Mouse (Mus musculus) embryonic facial prominence, embryonic 13.5 days (tissue): Measurements from ENCODE around the gene Bpifc. TPM values are rescaled to one million over a fixed set of nuclear protein-coding genes. Genes with fewer than 3 reads are reported as not detected.

Experiments used
- ATAC-seq: fragments of 200-750 bp; cut with Nextera tagmentation; 2 replicates; pipeline ENCODE4 v1.8.0; 2017; ENCODE audit warnings: low read depth; ENCODE audit not compliant: insufficient number of reproducible peaks, insufficient read depth, low FRiP score, low TSS enrichment
- H3K27ac ChIP-seq: fragments of 300-500 bp; sonication (generic); 2 replicates; pipeline ENCODE4 v1.5.1; 2015; ENCODE audit warnings: moderate library complexity, mild to moderate bottlenecking, inconsistent platforms
- H3K27me3 ChIP-seq: fragments of 300-500 bp; sonication (generic); 2 replicates; pipeline ENCODE4 v1.6.1; 2015; ENCODE audit warnings: mild to moderate bottlenecking, inconsistent platforms
- H3K36me3 ChIP-seq: fragments of 300-500 bp; sonication (generic); 2 replicates; pipeline ENCODE4 v1.6.1; 2015; ENCODE audit warnings: mild to moderate bottlenecking, inconsistent platforms
- H3K4me1 ChIP-seq: fragments of 300-500 bp; sonication (generic); 2 replicates; pipeline ENCODE4 v1.6.1; 2015; ENCODE audit warnings: inconsistent platforms
- H3K4me2 ChIP-seq: fragments of 300-500 bp; sonication (generic); 2 replicates; pipeline ENCODE4 v1.6.1; 2015; ENCODE audit warnings: moderate library complexity, mild to moderate bottlenecking, inconsistent platforms
- H3K4me3 ChIP-seq: fragments of 300-500 bp; sonication (generic); 2 replicates; pipeline ENCODE4 v1.5.1; 2015; ENCODE audit warnings: mild to moderate bottlenecking, inconsistent platforms
- H3K9ac ChIP-seq: fragments of 300-500 bp; sonication (generic); 2 replicates; pipeline ENCODE4 v1.6.1; 2015; ENCODE audit warnings: mild to moderate bottlenecking, inconsistent platforms
- H3K9me3 ChIP-seq: fragments of 300-500 bp; sonication (generic); 2 replicates; pipeline ENCODE4 v1.6.1; 2016; ENCODE audit warnings: inconsistent platforms
- WGBS: fragments of 180-500 bp; shearing (Covaris S2); methylation state at CpG from one replicate; pipeline ENCODE4 v1.1.7; 2015; ENCODE audit warnings: mixed read lengths; 5-methylcytosine and 5-hydroxymethylcytosine counted together
- polyA plus RNA-seq: library from polyadenylated mRNA; unstranded; fragments of >200 nt; fragmentation: Nextera tagmentation; extraction: Ambion mirVana; gene quantifications from 2 replicates; pipeline ENCODE4 v1.2.1, GENCODE M21; 2015

The Bpifc gene
- polyA plus RNA-seq, 1 experiment from 2014 or later: 0.52 TPM

DNA sequence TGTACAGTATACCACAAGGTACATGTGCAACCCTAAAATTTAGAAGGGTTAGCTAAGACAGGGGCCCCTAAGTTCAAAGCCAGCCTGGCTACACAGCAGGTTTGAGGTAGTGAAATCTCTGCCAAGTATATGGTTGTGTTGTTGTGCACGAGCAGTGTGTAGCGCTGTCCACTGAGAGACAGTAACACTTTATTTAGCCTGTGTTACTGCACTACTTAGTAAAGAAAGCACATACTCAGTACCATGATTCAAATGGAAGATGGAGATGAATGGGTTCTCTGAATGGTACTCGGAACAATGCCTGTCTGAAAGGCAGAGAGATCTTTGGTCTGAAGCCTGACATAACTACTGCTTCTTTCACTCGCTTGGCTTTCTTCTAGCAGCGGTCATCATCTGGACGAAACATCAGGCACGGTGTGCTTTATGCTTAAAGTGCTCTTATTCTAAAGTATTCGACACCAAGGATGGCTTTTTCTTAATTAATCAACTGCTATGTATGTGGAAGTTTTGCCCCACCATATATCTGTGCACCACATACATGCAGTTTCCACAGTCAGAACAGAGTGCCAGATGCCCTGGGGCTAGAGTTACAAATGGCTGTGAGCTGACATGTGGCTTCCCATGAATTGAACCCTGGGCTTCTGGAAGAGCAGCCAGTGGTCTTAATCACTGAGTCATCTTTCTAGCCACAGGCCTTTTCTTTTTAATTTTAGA, 63.1 kb downstream of the Bpifc start:
- Histone ChIP-seq H3K4me3 (no peak overlapping the region), H3K4me2 (no peak overlapping the region), H3K27ac (no peak overlapping the region), H3K9me3 (no peaks in the 10 kb centered on the region), H3K9ac (no peak overlapping the region), H3K27me3 (no peaks in the 10 kb centered on the region), H3K4me1 (no peaks in the 10 kb centered on the region), H3K36me3 (peaks cover 93% of the 10 kb centered on the region)
- WGBS: 91% methylated on average over 8 of the region's 8 CpGs
- no peak for ATAC-seq

DNA sequence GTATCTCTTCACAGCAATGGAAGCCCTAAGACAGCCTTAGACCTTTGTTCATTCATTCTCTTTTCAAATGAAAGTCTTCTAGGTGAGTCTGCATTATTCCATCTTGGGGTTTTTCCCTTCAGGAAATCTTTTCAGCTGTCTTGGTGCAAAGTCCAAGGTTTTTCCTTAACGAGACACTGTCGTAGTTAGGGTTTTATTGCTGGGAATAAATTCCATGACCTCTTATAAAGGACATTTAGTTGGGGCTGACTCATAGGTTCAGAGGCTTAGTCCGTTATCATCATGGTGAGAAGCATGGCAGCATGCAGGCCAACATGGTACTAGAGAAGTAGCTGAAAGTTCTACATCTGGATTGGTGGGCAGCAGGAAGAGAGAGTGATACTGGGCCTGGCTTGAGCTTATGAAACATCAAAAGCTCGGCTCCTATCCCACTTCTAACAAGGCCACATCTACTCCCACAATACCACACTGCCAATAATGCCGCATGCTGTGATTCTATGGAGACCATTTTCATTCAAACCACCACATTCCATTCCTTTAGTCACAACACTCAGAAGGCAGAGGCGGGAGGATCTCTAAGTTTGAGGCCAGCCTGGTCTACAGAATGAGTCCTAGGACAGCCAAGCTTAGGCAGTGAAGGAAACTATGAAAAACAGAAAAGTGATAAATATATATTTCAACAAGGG, 75.3 kb downstream of the Bpifc start:
- Histone ChIP-seq H3K4me3 (no peak overlapping the region), H3K27ac (no peak overlapping the region), H3K9ac (no peak overlapping the region), H3K36me3 (peaks cover 59% of the 10 kb centered on the region), H3K9me3 (peaks cover 6% of the 10 kb centered on the region; the same call in 1 of the 2 replicates), H3K4me2 (no peak overlapping the region), H3K4me1 (no peaks in the 10 kb centered on the region), H3K27me3 (no peaks in the 10 kb centered on the region)
- no peak for ATAC-seq
- 93% methylated on average over 6 of the region's 6 CpGs for WGBS

DNA sequence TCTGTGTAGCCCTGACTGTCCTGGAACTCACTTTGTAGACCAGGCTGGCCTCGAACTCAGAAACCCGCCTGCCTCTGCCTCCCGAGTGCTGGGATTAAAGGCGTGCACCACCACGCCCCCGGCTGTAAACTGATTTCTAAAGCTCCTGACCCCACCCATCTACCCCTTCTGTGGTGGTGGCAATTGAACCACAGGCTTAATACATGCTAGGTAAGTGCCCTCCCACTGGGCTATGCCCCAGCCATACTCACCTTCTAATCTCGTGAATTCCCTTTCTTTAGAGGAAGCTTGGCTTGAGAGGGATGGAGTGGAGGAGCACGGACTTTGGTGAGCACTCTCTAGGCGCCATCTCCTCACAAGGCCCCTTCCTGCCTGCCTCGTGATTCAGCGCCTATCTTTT, 81.7 kb downstream of the Bpifc start:
- Histone ChIP-seq H3K9me3 (no peaks in the 10 kb centered on the region), H3K36me3 (no peaks in the 10 kb centered on the region), H3K4me2 (no peak overlapping the region), H3K4me1 (peaks cover 14% of the 10 kb centered on the region), H3K9ac (no peak overlapping the region), H3K27ac (no peak overlapping the region), H3K4me3 (no peak overlapping the region), H3K27me3 (peaks cover 44% of the 10 kb centered on the region)
- WGBS: 90% methylated on average over 11 of the region's 11 CpGs
- ATAC-seq: no peak

DNA sequence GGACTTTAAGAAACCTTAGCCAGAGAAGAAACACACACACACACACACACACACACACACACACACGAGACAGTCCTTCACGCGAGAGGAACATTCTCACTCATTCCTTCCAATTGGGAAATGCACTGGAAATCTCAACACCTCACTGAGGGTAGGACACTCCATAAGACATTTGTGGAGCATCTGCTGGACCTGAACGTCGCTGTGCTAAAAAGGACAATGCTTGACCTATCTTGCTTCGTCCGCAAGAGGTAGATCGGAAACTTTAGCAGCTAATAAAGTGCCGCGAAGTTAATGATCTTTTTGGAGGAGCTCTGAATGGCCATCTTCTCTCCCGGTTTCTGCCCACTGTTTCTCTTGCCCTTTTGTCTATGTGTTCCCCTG, 82.5 kb downstream of the Bpifc start:
- no peak for ATAC-seq
- WGBS: 55% methylated on average over 11 of the region's 11 CpGs
- Histone ChIP-seq H3K9me3 (no peaks in the 10 kb centered on the region), H3K27ac (no peak overlapping the region), H3K9ac (no peak overlapping the region), H3K27me3 (peaks cover 44% of the 10 kb centered on the region), H3K4me2 (peak overlapping the region; percentile 99), H3K4me3 (peak overlapping the region; percentile 58; the same call in 1 of the 2 replicates), H3K36me3 (no peaks in the 10 kb centered on the region), H3K4me1 (peaks cover 14% of the 10 kb centered on the region)

DNA sequence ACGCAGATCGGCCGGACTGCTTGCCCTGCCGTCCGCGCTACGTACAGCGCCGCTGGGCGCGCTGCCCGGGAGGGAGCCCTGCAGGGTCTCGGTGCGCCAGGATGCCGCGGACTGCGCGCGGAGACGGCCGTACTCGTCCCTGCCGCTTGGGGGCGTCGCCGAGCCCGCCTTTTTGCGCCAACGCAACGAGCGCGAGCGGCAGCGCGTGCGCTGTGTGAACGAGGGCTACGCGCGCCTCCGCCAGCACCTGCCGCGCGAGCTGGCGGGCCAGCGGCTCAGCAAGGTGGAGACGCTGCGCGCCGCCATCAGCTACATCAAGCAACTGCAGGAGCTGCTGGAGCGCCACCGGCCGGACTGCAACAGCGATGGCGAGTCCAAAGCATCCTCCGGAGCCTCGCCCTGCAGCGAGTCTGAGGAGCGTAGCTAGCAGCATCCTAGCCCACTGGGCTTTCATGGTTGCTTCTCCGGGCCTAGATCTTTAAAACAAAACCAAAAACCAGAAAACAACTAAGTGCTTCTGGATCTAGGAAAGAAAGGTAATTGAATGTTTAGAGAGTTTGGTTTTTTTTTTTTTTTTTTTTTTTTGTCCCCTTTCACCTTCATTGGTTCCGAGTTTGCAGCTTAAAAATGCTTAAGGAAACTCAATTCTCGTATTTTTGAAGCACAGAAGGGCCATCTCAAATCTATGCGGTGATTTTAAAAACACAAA, 83.0 kb downstream of the Bpifc start:
- 1% methylated on average over 63 of the region's 63 CpGs for WGBS
- Histone ChIP-seq H3K4me1 (peaks cover 14% of the 10 kb centered on the region), H3K27ac (no peak overlapping the region; the same call in 1 of the 2 replicates), H3K4me2 (peak overlapping the region; percentile 99), H3K9me3 (no peaks in the 10 kb centered on the region), H3K4me3 (peak overlapping the region; percentile 58), H3K36me3 (no peaks in the 10 kb centered on the region), H3K9ac (peak overlapping the region; percentile 61), H3K27me3 (peaks cover 44% of the 10 kb centered on the region)
- ATAC-seq: 0 out of 2 replicates have a peak, but pooled peaks have one; percentile 10

DNA sequence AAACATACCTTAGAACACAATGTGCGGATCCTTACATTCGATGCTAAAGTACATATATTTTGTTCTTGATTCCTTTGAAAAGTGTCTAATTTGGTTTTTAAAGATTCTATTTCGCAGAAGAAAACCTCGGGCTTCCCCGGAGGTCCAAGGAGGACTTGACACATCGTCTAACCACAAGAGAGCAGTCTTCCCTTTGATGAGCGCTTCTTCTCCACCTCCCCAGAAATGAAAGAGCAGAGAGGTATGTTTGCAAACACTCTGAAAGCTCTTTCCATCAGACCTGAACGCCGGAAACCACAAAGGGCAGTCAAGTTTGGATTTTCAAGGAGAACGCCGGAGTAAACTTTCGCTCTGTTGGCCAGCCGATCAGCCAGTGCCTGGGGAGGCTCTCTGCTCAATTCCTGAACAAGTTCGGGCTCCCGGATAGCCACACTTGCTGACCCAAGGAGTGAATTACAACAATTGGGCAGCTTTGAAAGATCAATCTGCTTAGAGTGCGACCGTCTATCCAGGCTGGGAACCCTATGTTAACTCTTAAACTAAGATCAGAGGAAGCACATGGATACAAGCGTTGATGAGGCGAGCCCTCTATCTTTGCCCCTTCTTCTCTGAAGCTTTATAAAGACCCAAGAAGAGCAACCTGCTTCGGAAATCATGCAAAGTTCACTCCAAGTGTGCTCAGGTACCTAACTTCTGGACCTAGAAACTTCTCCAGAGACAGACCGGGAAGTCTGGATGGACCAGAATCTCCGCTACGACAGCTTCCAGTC, 83.8 kb downstream of the Bpifc start, which contains the start of gene Ascl4:
Gene Ascl4 (plus strand): TSS at position 6 of the 770 bp plus-strand sequence.
- Histone ChIP-seq H3K9ac (peak within 1 kb of the TSS; percentile 61), H3K4me2 (peak within 1 kb of the TSS; percentile 99), H3K4me1 (peaks cover 14% of the 10 kb centered on the region), H3K9me3 (no peaks in the 10 kb centered on the region), H3K27ac (no peak within 1 kb of the TSS; the same call in 1 of the 2 replicates), H3K27me3 (peaks cover 44% of the 10 kb centered on the region), H3K36me3 (no peaks in the 10 kb centered on the region), H3K4me3 (peak within 1 kb of the TSS; percentile 58)
- no peak for ATAC-seq
- WGBS: 2% methylated on average over 23 of the region's 23 CpGs

DNA sequence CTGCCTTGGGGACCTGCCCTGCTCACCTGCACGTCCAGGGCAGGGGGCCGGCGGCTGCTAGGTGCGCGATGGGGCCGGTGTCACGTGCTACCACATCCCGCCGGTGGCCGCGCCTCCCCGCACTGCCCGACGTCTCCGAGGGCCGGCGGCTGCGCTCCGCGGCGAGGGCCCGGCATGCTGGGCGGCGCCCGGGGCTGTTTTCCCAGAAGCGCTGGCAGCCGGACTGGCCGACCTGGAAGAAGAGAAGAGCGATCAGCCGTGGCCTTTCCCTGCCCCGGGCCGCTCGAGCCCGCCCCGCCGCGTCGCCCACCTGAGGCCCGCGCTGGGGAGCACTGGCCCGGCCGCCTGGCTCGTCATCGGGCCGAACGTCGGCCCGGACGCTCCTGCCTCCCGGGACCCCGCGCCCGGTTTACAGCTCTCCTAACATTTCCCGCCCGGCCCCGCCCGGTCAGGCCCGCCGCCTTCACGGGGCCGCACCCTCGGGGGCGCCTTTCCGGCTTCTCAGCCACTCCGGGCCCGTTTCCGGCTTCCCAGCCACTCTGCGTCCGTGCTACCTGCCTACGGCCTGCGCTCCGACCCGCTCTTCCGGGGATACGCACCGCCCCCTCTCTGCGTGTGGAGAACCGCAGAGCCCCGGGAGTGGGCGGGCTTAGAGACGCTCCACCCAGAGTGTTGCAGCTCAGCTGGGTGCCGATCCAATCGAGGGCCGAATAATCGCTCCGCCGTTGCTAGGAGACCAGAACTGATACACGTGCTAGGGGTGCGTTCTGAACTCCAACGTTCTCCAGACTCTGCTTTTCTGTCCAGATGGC, 95.0 kb downstream of the Bpifc start, which contains the start of gene Prdm4:
Gene Prdm4 (minus strand): TSS at position 645 of the 812 bp plus-strand sequence.
- Histone ChIP-seq H3K4me2 (peak within 1 kb of the TSS; percentile 71), H3K9me3 (no peaks in the 10 kb centered on the region), H3K27me3 (no peaks in the 10 kb centered on the region), H3K36me3 (peaks cover 25% of the 10 kb centered on the region), H3K27ac (peak within 1 kb of the TSS; percentile 81), H3K9ac (peak within 1 kb of the TSS; percentile 91), H3K4me1 (peaks cover 15% of the 10 kb centered on the region), H3K4me3 (peak within 1 kb of the TSS; percentile 96)
- under 1% methylated on average over 90 of the region's 90 CpGs for WGBS
- ATAC-seq: peak; percentile 99

Other genes starting within 250 kb of the Bpifc start
- 76.9 and 81.6 TPM in 2 replicates for gene Pwp1, start 182.4 kb downstream of the Bpifc start, polyA plus RNA-seq
- 19.5 and 20.8 TPM in 2 replicates for gene Prdm4, start 94.8 kb downstream of the Bpifc start, polyA plus RNA-seq
- 1.5 and 2.1 TPM in 2 replicates for gene Ascl4, start 84.2 kb downstream of the Bpifc start, polyA plus RNA-seq
- gene Rtcb, start 54.1 kb downstream of the Bpifc start, polyA plus RNA-seq: 194 and 204 TPM in 2 replicates
- 25.4 and 29.2 TPM in 2 replicates for gene Fbxo7, start 10.1 kb upstream of the Bpifc start, polyA plus RNA-seq